Mouse (Mus musculus) left cerebral cortex, adult 8-10 months (tissue): ENCODE measurements at regions not wholly inside any gene's neighbourhood (a gene's known extent, or its start where the extent isn't known, plus 50 kb on each side); places are given as distances from the start of the nearest gene placed in this dataset.
"Not testable (repeated sequence)": the region's sequence is repeated elsewhere in the genome, so short reads cannot be mapped to it uniquely, and the experiment has no call there.

Experiments
- DNase-seq, 2 experiments: peaks; one replicate each; pipeline ENCODE4 v3.0.0; 2022; ENCODE audit warnings: low spot score in 2 of 2

- no peak for DNase-seq
Measured at GRCm38 (mm10) chr11:16559001-16559699, 50.9 kb upstream of the Sec61g start.

GRCm38 (mm10) chr11:16561727-16562126, 53.4 kb upstream of the Sec61g start:
- no peak for DNase-seq

- no peak for DNase-seq
Measured at GRCm38 (mm10) chr11:16589085-16589680, 80.9 kb upstream of the Sec61g start.

- DNase-seq = no peak
Measured at GRCm38 (mm10) chr11:16590541-16590940, 82.3 kb upstream of the Sec61g start.

- peak; percentile 11 to 66 for DNase-seq
Measured at GRCm38 (mm10) chr11:16591471-16591921, 83.2 kb upstream of the Sec61g start.

GRCm38 (mm10) chr11:16592006-16592405, 83.7 kb upstream of the Sec61g start:
- no peak for DNase-seq

GRCm38 (mm10) chr11:16592766-16593165, 84.5 kb upstream of the Sec61g start:
- no peak for DNase-seq

GRCm38 (mm10) chr11:16594832-16595231, 86.5 kb upstream of the Sec61g start:
- no peak for DNase-seq

- no peak for DNase-seq
Measured at GRCm38 (mm10) chr11:16597038-16597830, 89.0 kb upstream of the Sec61g start.

GRCm38 (mm10) chr11:16602947-16603346, 94.7 kb upstream of the Sec61g start:
- no peak for DNase-seq

GRCm38 (mm10) chr11:16606435-16607214, 98.3 kb upstream of the Sec61g start:
- no peak for DNase-seq

GRCm38 (mm10) chr11:16607900-16608422, 99.7 kb upstream of the Sec61g start:
- DNase-seq = not testable (repeated sequence)

GRCm38 (mm10) chr11:16611741-16612140, 103.5 kb upstream of the Sec61g start:
- no peak for DNase-seq

GRCm38 (mm10) chr11:16612524-16612923, 104.2 kb upstream of the Sec61g start:
- DNase-seq = no peak

- DNase-seq = no peak
Measured at GRCm38 (mm10) chr11:16619736-16620135, 111.5 kb upstream of the Sec61g start.

GRCm38 (mm10) chr11:16623694-16624093, 115.4 kb upstream of the Sec61g start:
- DNase-seq = no peak

- DNase-seq = no peak
Measured at GRCm38 (mm10) chr11:16627294-16628085, 119.2 kb upstream of the Sec61g start.

- no peak for DNase-seq
Measured at GRCm38 (mm10) chr11:16629410-16630129, 121.3 kb upstream of the Sec61g start.

GRCm38 (mm10) chr11:16635796-16636195, 116.2 kb upstream of the Egfr start:
- not testable (repeated sequence) for DNase-seq

GRCm38 (mm10) chr11:16637679-16638078, 114.3 kb upstream of the Egfr start:
- DNase-seq = no peak
